Mouse (Mus musculus) adrenal gland, adult 2 months (tissue): ENCODE results near the gene Golga7b. TPM values are rescaled to one million over a fixed set of nuclear protein-coding genes. Genes with fewer than 3 reads are reported as not detected.
A peak's percentile ranks its signal among the peaks of the same experiment; 100 is the strongest.

Experiments used
- DNase-seq: peaks from one replicate; pipeline ENCODE4 v3.0.0; 2021
- long read RNA-seq: library from polyadenylated mRNA; stranded (forward); transcript quantifications from one replicate; pipeline ENCODE4 v2.0.0, GENCODE M21; 2021
- polyA plus RNA-seq: library from polyadenylated mRNA; depleted of rRNA; stranded (reverse); fragments of >200 nt; gene quantifications from 2 replicates; pipeline ENCODE4 v1.2.3, GENCODE M21; 2012; rRNA removed
- total RNA-seq, 2 experiments: library from RNA; stranded (reverse); gene quantifications; 2 replicates each; pipeline ENCODE4 v1.2.3; 2021

Gene Golga7b
- total RNA-seq (1 to 10 TPM in 1 of 2 experiments, under 1 TPM in 1; 0.69 to 1.3 TPM), polyA plus RNA-seq (1.1 and 2.8 TPM in 2 replicates)
- long read RNA-seq, partial matches to known transcripts: 0 of 3 reads
- long read RNA-seq, other reads (novel, unspliced or antisense): 1 of 3 reads

- no peak for DNase-seq
Measured at GRCm38 (mm10) chr19:42247519-42247918, at the start of gene Golga7b. Gene Golga7b, plus strand, starts transcription at chr19:42247574.

GRCm38 (mm10) chr19:42198026-42198425 is 49.3 kb upstream of the Golga7b start:
- peak; percentile 42 for DNase-seq

DNA sequence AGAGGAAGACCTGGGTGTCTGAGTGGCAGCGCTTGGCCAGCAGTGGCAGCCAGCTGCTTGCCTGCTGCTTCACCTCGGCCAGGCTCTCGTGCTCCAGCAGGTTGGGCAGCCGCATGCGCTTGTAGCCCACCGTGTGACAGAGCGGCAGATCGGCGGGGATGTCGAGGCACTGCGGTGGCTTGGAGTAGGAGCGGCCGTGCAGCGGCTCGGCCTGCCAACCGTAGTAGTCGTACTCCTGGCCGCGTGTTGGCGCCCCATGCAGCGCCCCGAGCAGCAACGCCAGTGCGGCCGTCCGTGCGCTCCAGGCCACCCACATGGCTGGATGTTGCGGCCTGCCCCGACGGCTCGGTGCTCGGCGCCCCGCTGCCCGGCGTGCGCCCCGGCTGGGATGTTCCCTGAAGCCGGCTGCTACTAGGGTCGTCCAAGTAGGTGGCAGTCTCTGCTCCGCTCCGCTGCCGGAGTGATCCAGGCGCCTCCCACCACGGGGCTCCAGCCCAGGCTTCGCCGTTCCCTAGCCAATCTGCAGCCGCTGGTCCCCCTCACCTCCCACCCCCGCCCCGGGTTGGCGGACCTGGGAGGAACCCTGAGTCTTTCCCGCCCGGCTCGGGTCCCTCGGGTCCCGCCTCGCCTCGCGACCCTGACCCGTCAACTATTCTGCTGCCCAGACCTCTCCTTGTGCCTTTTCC is 45.5 kb upstream of the Golga7b start, which contains the start of gene Sfrp5:
Gene Sfrp5 (minus strand): TSS at position 557 of the 686 bp plus-strand sequence.
- DNase-seq: no peak

GRCm38 (mm10) chr19:42202467-42202866 is 44.9 kb upstream of the Golga7b start:
- no peak for DNase-seq

- DNase-seq: no peak
Measured at GRCm38 (mm10) chr19:42204306-42204705, 43.1 kb upstream of the Golga7b start.

- no peak for DNase-seq
Measured at GRCm38 (mm10) chr19:42205201-42205600, 42.2 kb upstream of the Golga7b start.

DNA sequence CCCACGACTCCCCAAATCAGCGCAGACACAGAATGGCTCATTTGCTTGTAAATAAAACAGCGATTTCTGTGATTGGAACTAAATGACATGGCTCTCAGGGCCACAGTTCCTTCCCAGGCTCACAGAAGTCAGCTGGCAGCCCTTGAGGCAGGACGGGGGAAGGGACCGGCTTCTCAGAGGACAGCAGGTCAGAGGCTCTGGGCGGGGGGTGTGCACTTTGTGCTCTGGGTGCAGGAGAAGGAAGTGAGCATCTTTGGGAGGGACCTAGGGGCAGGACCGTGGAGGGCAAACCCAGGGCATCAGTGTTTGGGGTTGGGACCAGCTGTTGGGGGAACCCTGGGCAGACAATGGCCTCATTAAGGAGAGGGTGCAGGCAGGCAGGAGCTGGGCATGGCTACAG is 37.9 kb upstream of the Golga7b start:
- no peak for DNase-seq

GRCm38 (mm10) chr19:42209976-42210375 is 37.4 kb upstream of the Golga7b start:
- DNase-seq: no peak

- no peak for DNase-seq
Measured at GRCm38 (mm10) chr19:42211936-42212335, 35.4 kb upstream of the Golga7b start.

DNA sequence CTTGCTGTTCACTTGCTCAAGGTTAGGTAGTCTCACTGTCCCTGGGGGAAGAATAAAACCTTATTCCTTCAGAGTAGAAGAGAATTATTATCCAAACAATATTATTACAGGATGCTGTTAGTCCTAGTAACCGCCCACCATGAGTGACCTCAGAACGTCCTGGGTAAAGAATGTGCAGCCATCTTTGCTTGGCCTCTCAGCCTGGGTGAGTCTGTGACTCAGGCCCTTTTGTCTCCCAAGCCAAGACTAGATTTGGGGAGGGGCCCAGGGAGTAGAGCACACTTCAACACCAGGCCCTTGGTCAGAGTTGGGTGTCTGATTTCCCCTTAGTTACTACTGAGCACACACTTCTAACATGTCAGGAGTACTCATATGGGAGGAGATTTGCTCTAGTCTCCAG is 32.8 kb upstream of the Golga7b start:
- no peak for DNase-seq

DNA sequence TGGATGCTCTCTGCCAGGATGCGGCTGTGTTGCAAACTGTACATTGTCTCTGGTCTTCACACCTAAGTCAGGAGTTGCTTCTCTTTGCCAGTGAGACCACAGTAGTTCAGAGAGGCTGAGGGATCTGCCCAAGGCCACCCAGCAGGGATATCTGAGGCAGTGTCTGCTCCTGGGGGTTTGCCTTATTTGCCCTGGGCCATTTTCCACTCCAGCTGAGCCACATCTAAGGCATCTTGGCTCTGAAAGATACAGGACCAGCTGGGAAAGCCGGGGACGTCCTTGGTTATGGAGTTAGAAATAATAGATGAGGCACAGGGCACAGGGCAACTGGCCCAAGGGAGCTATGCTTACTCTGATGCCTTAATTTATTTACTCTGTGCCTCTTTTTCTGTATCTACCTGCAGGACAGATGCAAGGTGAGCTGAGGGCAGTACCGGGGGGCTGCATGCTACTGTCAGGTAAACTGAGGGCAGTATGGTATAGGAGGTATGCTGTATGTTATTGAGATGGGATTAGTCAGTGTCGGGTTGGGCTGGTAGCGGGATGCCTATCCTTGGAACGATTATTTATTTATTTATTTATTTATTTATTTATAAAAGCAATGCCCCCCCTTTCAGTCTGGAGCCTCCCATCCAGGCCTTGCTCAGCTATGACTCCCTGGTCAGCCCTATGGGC is 30.5 kb upstream of the Golga7b start:
- DNase-seq: peak; percentile 13

GRCm38 (mm10) chr19:42217374-42217763 is 30.0 kb upstream of the Golga7b start:
- peak; percentile 55 for DNase-seq

DNA sequence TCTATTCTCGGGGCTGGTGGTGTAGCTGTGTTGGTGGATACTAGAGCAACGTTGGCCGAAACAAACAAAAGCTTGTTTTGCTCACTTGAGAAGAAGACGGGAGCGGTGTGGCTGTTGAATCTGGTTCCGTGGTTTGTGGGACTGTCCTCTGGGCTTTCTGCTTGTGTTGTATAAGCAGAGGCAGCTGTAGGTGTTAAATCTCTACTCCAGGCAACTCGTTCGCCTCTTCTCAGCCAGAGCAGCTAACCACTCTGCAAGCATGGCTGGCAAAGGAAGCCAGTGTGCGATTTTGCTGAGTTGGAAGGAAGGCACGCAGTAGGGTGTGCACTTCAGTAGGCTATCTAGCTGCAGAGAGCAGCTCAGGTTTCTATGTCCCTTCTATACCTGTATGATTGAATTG is 20.9 kb upstream of the Golga7b start:
- no peak for DNase-seq

DNA sequence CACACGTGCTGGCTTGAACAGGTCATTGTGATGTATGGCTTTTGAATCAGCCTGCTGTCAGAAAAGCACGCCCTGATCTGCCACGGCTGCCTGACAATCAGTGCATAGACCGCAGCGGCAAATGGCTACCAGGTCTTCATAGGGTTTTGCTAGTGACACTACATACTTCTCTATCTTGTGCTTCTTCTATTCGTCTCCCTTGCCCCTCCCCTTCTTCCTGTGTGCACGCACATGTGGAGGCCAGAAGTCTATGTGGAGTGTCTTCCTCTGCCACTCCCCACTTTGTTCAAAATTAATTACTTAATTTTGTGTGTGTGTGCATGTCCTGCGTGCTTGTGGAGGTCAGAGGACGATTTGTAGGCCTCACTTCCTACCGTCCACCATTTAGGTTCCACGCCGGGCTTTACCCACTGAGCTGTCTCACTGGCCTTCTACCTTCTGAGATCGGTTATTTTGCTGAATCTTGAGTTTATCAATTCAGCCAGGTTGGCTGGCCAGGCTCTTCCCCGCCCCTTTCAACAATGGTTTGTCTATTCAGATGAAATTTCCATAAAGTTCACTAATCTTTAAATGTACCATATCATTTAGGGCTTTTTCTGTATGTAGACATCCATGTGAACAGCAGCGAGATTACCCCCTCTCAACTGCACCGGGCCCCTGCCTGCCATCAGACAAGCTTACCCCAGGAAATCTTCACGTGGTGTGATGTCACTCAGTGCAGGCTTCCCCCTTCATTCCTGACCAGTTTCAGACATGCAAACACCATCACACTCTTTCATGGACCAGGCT is 17.7 kb upstream of the Golga7b start:
- no peak for DNase-seq

- no peak for DNase-seq
Measured at GRCm38 (mm10) chr19:42230288-42230568, 17.1 kb upstream of the Golga7b start.

DNA sequence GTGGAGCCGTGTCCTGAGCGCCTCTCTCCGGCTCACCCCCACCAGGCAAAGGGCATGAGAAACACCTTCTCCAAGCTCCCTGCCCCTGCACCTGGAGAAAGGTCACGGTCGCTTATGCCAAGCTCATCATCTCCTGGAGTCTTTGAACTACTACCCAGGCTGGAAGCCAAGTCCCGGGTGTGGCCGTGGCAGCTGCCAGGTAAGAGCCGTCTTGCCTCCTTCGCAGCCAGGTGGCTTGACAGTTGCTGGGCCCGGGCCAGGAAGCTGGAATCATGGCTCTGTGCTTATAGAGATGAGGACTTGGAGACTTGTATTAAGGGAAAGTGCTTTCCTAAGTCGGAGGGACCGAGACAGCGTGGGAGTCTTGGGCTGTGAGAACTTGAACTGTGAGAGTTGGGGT is 16.4 kb upstream of the Golga7b start:
- no peak for DNase-seq

DNA sequence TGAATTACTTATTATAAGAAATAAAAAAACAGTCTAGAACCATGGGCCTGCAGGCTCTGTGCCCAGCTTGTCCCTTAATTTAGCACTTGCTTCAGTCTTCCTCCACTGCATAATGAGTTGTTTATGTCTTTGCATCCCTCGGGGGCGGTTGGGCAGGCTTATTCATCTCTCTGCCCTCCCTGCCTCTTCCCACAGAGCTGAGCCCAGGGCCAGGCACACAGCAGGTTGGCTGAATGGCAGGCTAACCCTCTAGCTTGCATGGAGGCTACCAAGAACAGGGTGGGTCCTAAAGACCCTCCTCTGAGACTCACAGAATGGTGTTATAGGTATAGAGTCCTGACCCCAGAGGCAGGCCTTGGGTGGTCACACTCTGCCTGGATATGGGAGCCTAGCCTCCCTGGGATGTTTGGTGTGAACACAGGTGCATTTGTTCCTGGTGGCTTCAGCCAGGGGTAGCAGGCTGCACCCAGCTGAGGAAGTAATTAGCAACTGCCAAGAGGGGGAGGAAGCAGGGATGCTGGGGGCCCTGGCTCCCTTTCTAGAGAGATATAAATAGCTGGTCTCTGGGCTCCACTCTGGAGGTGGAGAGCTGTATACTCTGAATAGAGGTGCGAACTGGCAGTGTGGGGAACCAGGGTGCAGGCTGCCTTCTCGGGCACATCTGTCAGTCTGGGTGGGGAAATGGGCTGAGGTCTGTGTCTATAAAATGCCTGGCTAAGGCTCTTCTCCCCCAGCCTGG is 9.6 kb upstream of the Golga7b start:
- no peak for DNase-seq

DNA sequence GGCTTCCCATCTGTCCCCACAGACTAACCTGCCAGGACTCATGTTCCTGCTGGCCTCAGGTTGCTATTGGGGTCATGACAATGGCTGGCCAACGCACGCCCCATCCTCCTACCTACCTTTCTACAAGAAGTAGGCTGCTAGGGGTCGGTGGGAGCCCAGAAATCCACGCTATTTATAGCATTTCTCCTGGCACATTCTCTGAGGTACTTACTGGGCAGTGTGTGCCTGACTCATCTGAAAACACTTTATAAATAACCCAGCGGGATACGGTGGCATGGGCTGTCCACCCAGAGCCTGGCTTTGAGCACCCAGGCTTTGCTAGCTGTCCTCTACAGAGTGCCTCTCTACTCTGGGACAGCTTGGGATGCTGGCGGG is 9.0 kb upstream of the Golga7b start:
- no peak for DNase-seq

DNA sequence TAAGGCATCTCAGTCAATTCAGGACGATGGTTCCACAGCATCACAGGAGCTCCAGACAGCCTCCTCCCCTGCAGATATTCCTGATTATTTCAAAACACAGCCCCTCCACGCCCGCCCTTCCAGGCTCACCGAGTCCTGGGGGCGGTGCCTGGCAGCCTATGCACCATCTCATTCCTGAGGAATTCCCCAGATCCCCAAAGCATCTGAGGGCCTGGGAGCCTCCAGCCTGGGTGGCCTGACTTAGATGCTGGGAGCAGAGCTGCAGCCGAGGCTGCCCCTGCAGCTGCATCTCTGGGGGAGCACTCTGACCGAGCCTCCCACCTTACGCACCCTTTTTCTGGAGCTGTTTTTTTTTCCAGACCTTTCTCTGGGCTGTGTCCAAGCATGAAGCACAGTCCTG is 6.5 kb upstream of the Golga7b start:
- DNase-seq: no peak

GRCm38 (mm10) chr19:42243401-42243800 is 4.0 kb upstream of the Golga7b start:
- DNase-seq: no peak

GRCm38 (mm10) chr19:42246626-42247025 is 748 bp upstream of the Golga7b start:
- DNase-seq: no peak
